Mouse (Mus musculus) testis, adult 2 months (tissue): ENCODE results near the gene Akap12.

Experiments
- CTCF ChIP-seq: fragments of 200-500 bp; IDR thresholded peaks from 2 replicates; pipeline ENCODE4 v1.5.1; 2012; ENCODE audit warnings: low read depth, mild to moderate bottlenecking, inconsistent platforms, low read length, moderate library complexity; ENCODE audit not compliant: control insufficient read depth, insufficient read depth, insufficient replicate concordance
- POLR2A ChIP-seq: fragments of 200-500 bp; IDR thresholded peaks from 2 replicates; pipeline ENCODE4 v1.6.1; 2012; ENCODE audit warnings: low read depth, mild to moderate bottlenecking, inconsistent platforms, low read length, moderate library complexity; ENCODE audit not compliant: control insufficient read depth

- TF ChIP-seq CTCF (peak; percentile 19; the same call in 1 of the 2 replicates), POLR2A (peak; percentile 83; the same call in 1 of the 2 replicates)
These were observed 81.4 kb downstream of the Akap12 start for GRCm38 (mm10) chr10:4347591-4347990.
